Mouse (Mus musculus): Measurements from ENCODE around the gene 4931422A03Rik. TPM values are rescaled to one million over a fixed set of nuclear protein-coding genes. Genes with fewer than 3 reads are reported as not detected.

Gene 4931422A03Rik
- polyA plus RNA-seq, 1 experiment, result not detected

DNA sequence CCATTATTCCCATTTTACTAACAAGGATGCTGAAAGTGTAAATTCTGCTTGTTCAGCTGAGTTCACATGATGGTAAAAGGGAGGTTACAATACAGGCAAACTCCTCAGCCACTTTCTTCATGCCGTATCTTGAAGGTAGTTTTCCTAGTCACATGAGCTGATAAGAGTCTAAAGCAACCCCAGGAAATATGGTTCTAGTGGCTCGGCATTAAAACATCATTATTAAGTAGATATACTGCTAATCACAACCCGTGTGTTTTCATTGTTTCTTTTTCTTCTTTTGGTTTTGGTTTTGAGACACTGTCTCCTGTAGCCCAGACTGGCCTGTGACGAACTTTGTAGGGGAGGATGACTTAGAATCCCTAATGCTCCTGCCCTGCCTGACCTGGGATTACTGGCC is 60.0 kb downstream of the 4931422A03Rik start:
- peaks cover 82% of the 10 kb centered on the region for H3K4me1 ChIP-seq (ENCODE audit: control insufficient read depth)
- no peak for TF ChIP-seq TAL1 (IDR thresholded peaks at IDR 0.05; ENCODE audit: low read length)
- TF ChIP-seq GATA1 (IDR thresholded peaks at IDR 0.05; ENCODE audit: low read length), result peak; percentile 3; the same call in 1 of the 2 replicates
- no peaks in the 10 kb centered on the region for H3K9me3 ChIP-seq (ENCODE audit: control insufficient read depth, low read length)
- peaks cover 91% of the 10 kb centered on the region for H3K36me3 ChIP-seq (ENCODE audit: control insufficient read depth)
- peak overlapping the region; percentile 93 for H3K4me3 ChIP-seq (replicated peaks)
- H3K27me3 ChIP-seq (ENCODE audit: control insufficient read depth), result peaks cover 11% of the 10 kb centered on the region; the same call in 1 of the 2 replicates

DNA sequence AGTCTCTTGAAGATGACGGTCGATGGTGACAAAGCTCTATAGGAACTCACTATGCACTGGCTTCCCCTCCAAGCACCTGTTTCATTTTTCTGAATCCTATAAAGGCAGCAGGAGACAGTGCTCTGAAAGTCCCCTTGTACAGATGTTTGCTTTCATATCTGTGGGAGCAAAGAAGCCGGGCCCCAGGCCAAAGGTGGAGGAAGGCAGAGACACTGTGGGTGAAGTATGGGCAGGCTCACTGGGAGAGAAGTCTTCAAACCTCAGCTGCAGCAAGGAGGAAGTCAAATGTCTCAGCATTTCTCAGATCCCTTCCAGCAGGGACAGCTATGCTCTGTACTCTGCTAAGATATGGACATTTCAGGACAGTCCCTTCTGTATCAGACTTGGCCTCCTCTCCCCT is 62.8 kb downstream of the 4931422A03Rik start:
- peaks cover 1% of the 10 kb centered on the region; the same call in 1 of the 2 replicates for H3K27me3 ChIP-seq (ENCODE audit: control insufficient read depth)
- peaks cover 91% of the 10 kb centered on the region for H3K36me3 ChIP-seq (ENCODE audit: control insufficient read depth)
- no peak for TF ChIP-seq GATA1 (IDR thresholded peaks at IDR 0.05; ENCODE audit: low read length)
- H3K4me1 ChIP-seq (ENCODE audit: control insufficient read depth), result peaks cover 83% of the 10 kb centered on the region
- H3K4me3 ChIP-seq (replicated peaks), result peak overlapping the region; percentile 26
- H3K9me3 ChIP-seq (ENCODE audit: control insufficient read depth, low read length), result no peaks in the 10 kb centered on the region

DNA sequence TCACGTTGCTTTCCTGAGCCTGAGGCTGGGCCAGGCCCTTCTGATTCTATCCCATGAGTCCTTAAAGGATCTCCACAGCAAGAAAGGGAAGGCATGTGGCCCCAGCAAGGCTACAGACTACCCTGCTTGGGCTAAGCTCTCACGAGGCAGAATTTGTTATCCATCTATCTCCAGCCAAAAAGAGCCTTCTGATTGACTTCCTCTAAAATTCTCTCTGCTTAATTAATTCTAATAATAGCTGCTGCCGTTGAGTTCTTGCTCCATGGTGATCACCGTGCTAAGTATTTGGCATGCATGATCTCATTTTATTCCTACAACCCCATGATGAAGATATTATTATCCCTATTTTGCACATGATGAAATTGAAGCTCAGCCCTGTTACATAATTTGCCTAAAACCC is 65.8 kb downstream of the 4931422A03Rik start:
- no peaks in the 10 kb centered on the region for H3K9me3 ChIP-seq (ENCODE audit: control insufficient read depth, low read length)
- peaks cover 90% of the 10 kb centered on the region for H3K36me3 ChIP-seq (ENCODE audit: control insufficient read depth)
- TF ChIP-seq GATA1 (IDR thresholded peaks at IDR 0.05; ENCODE audit: low read length) (no peak), TAL1 (IDR thresholded peaks at IDR 0.05; ENCODE audit: low read length) (no peak)
- peaks cover 86% of the 10 kb centered on the region for H3K4me1 ChIP-seq (ENCODE audit: control insufficient read depth)
- H3K4me3 ChIP-seq (replicated peaks), result peak overlapping the region; percentile 91
- no peaks in the 10 kb centered on the region for H3K27me3 ChIP-seq (ENCODE audit: control insufficient read depth)

DNA sequence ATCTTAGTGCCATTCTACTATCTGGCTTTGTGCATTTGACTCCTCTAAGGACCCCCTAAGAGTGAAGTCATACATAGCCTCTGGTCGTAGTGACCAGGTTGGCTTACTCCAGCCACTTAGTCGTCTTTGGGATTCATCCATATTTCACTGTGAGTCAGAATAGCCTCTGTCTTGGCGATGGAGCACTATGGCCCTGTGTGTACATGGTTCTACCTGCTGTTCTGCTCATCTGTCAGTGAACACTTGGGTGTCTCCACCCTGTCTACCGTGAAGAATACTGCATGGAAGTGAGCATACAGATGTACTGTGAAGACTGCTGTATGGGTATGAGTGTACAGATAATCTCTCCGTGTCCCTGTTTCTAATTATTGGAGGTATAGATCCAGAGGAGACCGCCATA is 68.6 kb downstream of the 4931422A03Rik start:
- Histone ChIP-seq H3K4me1 (ENCODE audit: control insufficient read depth) (peaks cover 86% of the 10 kb centered on the region), H3K9me3 (ENCODE audit: control insufficient read depth, low read length) (no peaks in the 10 kb centered on the region)
- TF ChIP-seq TAL1 (IDR thresholded peaks at IDR 0.05; ENCODE audit: low read length) (no peak), GATA1 (IDR thresholded peaks at IDR 0.05; ENCODE audit: low read length) (no peak)

DNA sequence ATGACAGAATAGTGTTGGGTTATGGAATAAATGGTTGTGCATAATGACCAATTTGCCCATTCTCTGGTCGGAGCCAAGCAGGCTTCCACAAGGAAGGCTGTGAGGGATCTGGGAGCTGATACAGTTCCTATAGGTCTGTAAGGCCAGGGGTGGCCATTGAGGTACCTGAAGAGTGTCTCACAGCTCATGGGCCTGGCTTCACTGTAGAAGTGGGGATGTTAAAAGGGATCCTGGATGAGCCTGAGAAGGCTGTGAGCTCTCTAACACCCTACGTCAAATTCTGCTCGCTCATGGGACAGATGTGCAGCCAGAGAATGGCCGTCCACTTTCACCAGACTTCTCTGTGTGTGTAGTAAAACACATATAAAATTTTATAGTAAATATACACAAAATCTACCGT is 69.1 kb downstream of the 4931422A03Rik start:
- Histone ChIP-seq H3K4me1 (ENCODE audit: control insufficient read depth) (peaks cover 86% of the 10 kb centered on the region), H3K27me3 (ENCODE audit: control insufficient read depth) (no peaks in the 10 kb centered on the region), H3K9me3 (ENCODE audit: control insufficient read depth, low read length) (no peaks in the 10 kb centered on the region), H3K36me3 (ENCODE audit: control insufficient read depth) (peaks cover 66% of the 10 kb centered on the region), H3K4me3 (replicated peaks) (peak overlapping the region; percentile 91)
- TF ChIP-seq GATA1 (IDR thresholded peaks at IDR 0.05; ENCODE audit: low read length) (no peak), TAL1 (IDR thresholded peaks at IDR 0.05; ENCODE audit: low read length) (no peak)

More for the DNA sequence above, 68.6 kb downstream of the 4931422A03Rik start:
- Histone ChIP-seq H3K27me3 (ENCODE audit: control insufficient read depth) (no peaks in the 10 kb centered on the region), H3K4me3 (replicated peaks) (peak overlapping the region; percentile 91), H3K36me3 (ENCODE audit: control insufficient read depth) (peaks cover 69% of the 10 kb centered on the region)

DNA sequence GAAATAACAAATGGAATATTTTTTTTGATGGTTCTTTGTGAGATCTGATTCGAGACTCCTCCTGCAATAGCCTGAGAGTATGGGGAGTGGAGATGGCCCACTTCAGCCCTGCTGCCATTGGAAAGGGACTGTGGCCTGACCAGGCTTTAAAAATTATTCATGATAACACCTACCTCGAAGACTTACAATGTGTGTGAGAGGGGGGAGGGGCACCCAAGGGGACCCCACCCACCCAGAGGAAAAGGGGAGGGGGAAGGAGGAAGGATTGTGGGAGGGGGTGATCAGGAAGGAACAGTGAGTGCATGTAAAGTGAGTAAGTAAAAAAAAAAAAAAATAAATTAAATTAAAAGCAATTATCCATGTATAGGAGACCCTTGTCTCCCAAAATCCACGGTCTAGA is 69.5 kb downstream of the 4931422A03Rik start:
- H3K27me3 ChIP-seq (ENCODE audit: control insufficient read depth), result no peaks in the 10 kb centered on the region
- H3K4me3 ChIP-seq (replicated peaks), result peak overlapping the region; percentile 91
- no peak for TF ChIP-seq TAL1 (IDR thresholded peaks at IDR 0.05; ENCODE audit: low read length)
- TF ChIP-seq GATA1 (IDR thresholded peaks at IDR 0.05; ENCODE audit: low read length), result no peak
- peaks cover 66% of the 10 kb centered on the region for H3K36me3 ChIP-seq (ENCODE audit: control insufficient read depth)
- H3K4me1 ChIP-seq (ENCODE audit: control insufficient read depth), result peaks cover 91% of the 10 kb centered on the region
- H3K9me3 ChIP-seq (ENCODE audit: control insufficient read depth, low read length), result no peaks in the 10 kb centered on the region

DNA sequence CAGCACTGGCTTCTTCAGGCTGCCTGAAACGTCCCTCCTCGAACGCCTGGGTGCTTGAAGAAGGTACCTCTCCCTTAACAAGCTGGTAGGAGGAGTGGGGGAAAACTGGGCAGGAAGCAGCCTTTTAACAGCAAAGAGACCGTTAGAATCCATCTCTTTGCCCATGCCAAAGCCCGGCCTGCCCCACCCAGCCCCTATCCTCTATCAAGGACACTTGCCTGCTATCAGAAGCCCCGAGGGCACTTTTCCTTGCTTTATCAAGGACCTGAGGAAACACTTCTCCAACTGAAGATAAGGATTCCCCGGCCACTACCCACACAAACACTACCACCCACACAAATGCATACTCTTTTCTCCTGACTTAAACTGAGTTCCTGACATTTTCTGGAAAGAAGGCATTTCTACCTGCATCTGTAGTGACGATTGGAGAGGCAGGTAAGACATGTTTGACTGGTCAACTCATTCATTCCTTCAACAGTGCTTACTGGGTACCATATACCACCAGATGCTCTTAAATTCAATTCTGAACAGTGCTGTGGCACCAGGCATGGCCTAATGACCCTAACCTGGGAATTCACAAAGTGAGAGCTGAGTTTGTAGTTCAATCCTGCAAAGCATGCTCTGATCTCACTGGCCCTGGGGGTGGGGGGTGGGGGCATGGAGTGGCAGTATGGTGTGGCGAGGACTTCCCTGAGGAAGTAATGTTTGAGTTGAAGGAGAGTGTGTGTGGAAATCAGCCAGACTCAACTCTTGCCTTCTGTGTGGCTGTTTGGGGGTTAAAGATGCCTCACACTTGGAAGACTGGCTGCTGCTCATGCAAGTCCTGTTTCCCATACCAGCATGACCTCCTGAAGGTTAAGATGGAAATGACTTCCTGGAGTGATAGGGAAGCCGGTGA is 70.3 kb downstream of the 4931422A03Rik start, which contains the start of gene Lmo2:
Gene Lmo2 (plus strand): TSS at position 338 of the 898 bp plus-strand sequence.
- no peaks in the 10 kb centered on the region for H3K27me3 ChIP-seq (ENCODE audit: control insufficient read depth)
- peaks cover 91% of the 10 kb centered on the region for H3K4me1 ChIP-seq (ENCODE audit: control insufficient read depth)

DNA sequence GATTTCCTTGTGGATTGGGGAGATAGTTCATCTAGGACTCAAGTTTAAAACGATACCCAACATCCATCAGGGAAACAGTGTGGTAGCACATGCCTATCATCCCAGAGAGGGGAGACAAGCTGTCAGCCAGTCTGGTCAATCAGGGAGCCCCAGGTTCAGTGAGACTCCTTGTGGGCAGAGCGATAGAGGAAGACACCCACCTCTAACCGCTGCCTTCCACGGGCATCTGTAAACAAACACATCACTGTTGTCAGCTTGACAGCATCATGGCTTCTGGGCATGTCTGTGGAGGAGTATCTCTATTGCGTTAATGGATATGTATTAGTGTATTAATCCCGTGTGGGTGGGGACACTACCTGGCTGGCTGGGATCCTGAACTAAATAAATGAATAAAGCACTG is 71.3 kb downstream of the 4931422A03Rik start:
- Histone ChIP-seq H3K4me1 (ENCODE audit: control insufficient read depth) (peaks cover 90% of the 10 kb centered on the region), H3K36me3 (ENCODE audit: control insufficient read depth) (peaks cover 49% of the 10 kb centered on the region), H3K9me3 (ENCODE audit: control insufficient read depth, low read length) (no peaks in the 10 kb centered on the region), H3K27me3 (ENCODE audit: control insufficient read depth) (peaks cover 2% of the 10 kb centered on the region; the same call in 1 of the 2 replicates), H3K4me3 (replicated peaks) (peak overlapping the region; percentile 91)
- TF ChIP-seq TAL1 (IDR thresholded peaks at IDR 0.05; ENCODE audit: low read length) (peak; percentile 98), GATA1 (IDR thresholded peaks at IDR 0.05; ENCODE audit: low read length) (peak; percentile 93)

More for the DNA sequence above, 70.3 kb downstream of the 4931422A03Rik start, which contains the start of gene Lmo2:
- H3K9me3 ChIP-seq (ENCODE audit: control insufficient read depth, low read length), result no peaks in the 10 kb centered on the region
- TF ChIP-seq GATA1 (IDR thresholded peaks at IDR 0.05; ENCODE audit: low read length), result peak; percentile 72
- no peak; the same call in 2 of the 3 replicates for TF ChIP-seq TAL1 (IDR thresholded peaks at IDR 0.05; ENCODE audit: low read length)
- peak within 1 kb of the TSS; percentile 91 for H3K4me3 ChIP-seq (replicated peaks)
- peaks cover 59% of the 10 kb centered on the region for H3K36me3 ChIP-seq (ENCODE audit: control insufficient read depth)

DNA sequence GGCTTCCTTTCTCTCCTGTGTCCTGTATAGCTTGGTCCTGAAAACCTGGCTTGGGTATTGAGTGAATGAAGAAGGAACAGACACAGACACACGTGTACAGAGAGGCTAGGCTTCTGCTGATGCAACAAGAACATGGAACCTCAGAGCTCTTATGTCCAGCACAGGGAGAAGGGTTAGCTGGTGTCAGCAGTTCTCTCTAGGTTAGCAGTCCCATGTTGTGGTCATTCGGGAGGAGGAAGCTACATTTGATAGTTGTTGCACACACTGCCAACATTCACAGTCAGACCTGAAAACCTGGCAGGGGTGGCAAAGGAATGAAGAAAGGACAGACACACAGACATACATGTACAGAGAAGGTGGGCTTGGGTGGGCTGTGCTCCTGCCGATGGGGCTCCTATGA is 72.4 kb downstream of the 4931422A03Rik start:
- Histone ChIP-seq H3K27me3 (ENCODE audit: control insufficient read depth) (peaks cover 2% of the 10 kb centered on the region; the same call in 1 of the 2 replicates), H3K4me3 (replicated peaks) (no peak overlapping the region), H3K4me1 (ENCODE audit: control insufficient read depth) (peaks cover 84% of the 10 kb centered on the region), H3K36me3 (ENCODE audit: control insufficient read depth) (peaks cover 38% of the 10 kb centered on the region), H3K9me3 (ENCODE audit: control insufficient read depth, low read length) (no peaks in the 10 kb centered on the region)
- TF ChIP-seq TAL1 (IDR thresholded peaks at IDR 0.05; ENCODE audit: low read length), result no peak
- TF ChIP-seq GATA1 (IDR thresholded peaks at IDR 0.05; ENCODE audit: low read length), result 0 out of 2 replicates have a peak, but pooled peaks have one; percentile 14

Data from erythroblast, embryonic 14.5 days (primary cell).